22 mouse cellular contexts compared by ENCODE assay signal in genomic region chr5:118838421-118838820, GRCm38 (mm10).
DNase-seq lines count a peak whose midpoint lies in the region; ATAC-seq lines count a peak whose summit lies in the region.
"Had no signal": no experiment of that assay in that cellular context is flagged by ENCODE, and none has a peak within 500 bp of the region (broad histone marks: within the 10 kb centered on the region; RNA-seq: fewer than 3 reads in every experiment).

No protein-coding gene starts in this region.

- no peak overlapping the region for H3K4me2 ChIP-seq in intestine, embryonic 16.5 days (ENCODE audit: low read depth, low read length)
- H3K4me2 ChIP-seq: embryonic facial prominence, embryonic 13.5 days; forebrain, embryonic 12.5 days; heart, embryonic 11.5 days; heart, embryonic 15.5 days; hindbrain, embryonic 14.5 days had no signal

- no peak overlapping the region for H3K4me3 ChIP-seq in heart, embryonic 10.5 days
- no peak overlapping the region for H3K4me3 ChIP-seq in intestine, embryonic 16.5 days (ENCODE audit: low read length)
- H3K4me3 ChIP-seq: embryonic facial prominence, embryonic 13.5 days; forebrain, embryonic 12.5 days; heart, embryonic 15.5 days; hindbrain, embryonic 10.5 days had no signal

- DNase-seq in heart, embryonic 10.5 days (ENCODE audit: low spot score), result no peak
- DNase-seq in heart, postnatal 25 days (ENCODE audit: low spot score), result no peak
- DNase-seq in adrenal gland, adult 8-10 months, result peak; percentile 49
- DNase-seq in adrenal gland, postnatal 25 days, result peak; percentile 38
- DNase-seq in thymus, adult 18-20 months, result no peak
- DNase-seq in natural killer cell, adult 2 months (ENCODE audit: low spot score in 2 of 2), result no peak
- DNase-seq in cerebellum, postnatal 25 days, result no peak
- DNase-seq: cerebellum, adult 11 months; cerebellum, adult 8-10 months; cerebellum, postnatal 36 days; gastrocnemius, postnatal 10 days; heart, adult 18-20 months; heart, postnatal 14 days; kidney, adult 11 months had no signal

- 30% methylated on average over 7 of the region's 7 CpGs for WGBS in heart, embryonic 10.5 days
- WGBS in intestine, embryonic 16.5 days, result 53% methylated on average over 7 of the region's 7 CpGs

- no peaks in the 10 kb centered on the region for H3K9me3 ChIP-seq in heart, embryonic 10.5 days
- no peaks in the 10 kb centered on the region for H3K9me3 ChIP-seq in intestine, embryonic 16.5 days (ENCODE audit: control insufficient read depth, low read length)
- H3K9me3 ChIP-seq: embryonic facial prominence, embryonic 13.5 days; forebrain, embryonic 12.5 days; heart, embryonic 15.5 days; hindbrain, embryonic 10.5 days had no signal

- ATAC-seq in intestine, embryonic 16.5 days, result peak; percentile 61
- ATAC-seq: forebrain, embryonic 16.5 days had no signal

- H3K36me3 ChIP-seq in heart, embryonic 10.5 days, result no peaks in the 10 kb centered on the region
- no peaks in the 10 kb centered on the region for H3K36me3 ChIP-seq in intestine, embryonic 16.5 days (ENCODE audit: control insufficient read depth, insufficient read depth, low read length)
- H3K36me3 ChIP-seq: embryonic facial prominence, embryonic 13.5 days; forebrain, embryonic 12.5 days; heart, embryonic 15.5 days; hindbrain, embryonic 10.5 days had no signal

- 0 out of 2 replicates have a peak, but pooled peaks cover 5% of the 10 kb centered on the region for H3K27me3 ChIP-seq in heart, embryonic 10.5 days (ENCODE audit: insufficient read depth, poor library complexity, severe bottlenecking)
- H3K27me3 ChIP-seq in intestine, embryonic 16.5 days (replicated peaks; ENCODE audit: control insufficient read depth, insufficient read depth, low read length), result no peaks in the 10 kb centered on the region
- H3K27me3 ChIP-seq: embryonic facial prominence, embryonic 13.5 days; heart, embryonic 15.5 days had no signal

- no peak overlapping the region for H3K9ac ChIP-seq in intestine, embryonic 16.5 days (ENCODE audit: low read depth, low read length)
- H3K9ac ChIP-seq: embryonic facial prominence, embryonic 13.5 days; forebrain, embryonic 12.5 days; heart, embryonic 15.5 days; hindbrain, embryonic 14.5 days had no signal

- H3K27ac ChIP-seq in heart, embryonic 10.5 days, result 0 out of 2 replicates have a peak overlapping the region, but pooled peaks have one; percentile 24
- no peak overlapping the region for H3K27ac ChIP-seq in intestine, embryonic 16.5 days (ENCODE audit: low read length)
- H3K27ac ChIP-seq: embryonic facial prominence, embryonic 13.5 days; forebrain, embryonic 12.5 days; heart, embryonic 15.5 days; hindbrain, embryonic 10.5 days; hindbrain, embryonic 14.5 days had no signal

- intact Hi-C loops in heart, postnatal 25 days (cut with DNase I), result no loop called here

- H3K4me1 ChIP-seq in heart, embryonic 10.5 days, result peaks cover 40% of the 10 kb centered on the region
- 0 out of 2 replicates have a peak, but pooled peaks cover 3% of the 10 kb centered on the region for H3K4me1 ChIP-seq in intestine, embryonic 16.5 days (ENCODE audit: control insufficient read depth, insufficient read depth, low read length)
- H3K4me1 ChIP-seq: forebrain, embryonic 12.5 days; heart, embryonic 15.5 days; hindbrain, embryonic 10.5 days had no signal

Comparison
In these comparisons a context has a peak if more than half of its experiments do, and no peak if none do; other contexts are left out.
1. DNase-seq: peak in adrenal gland, adult 8-10 months (single experiment) and adrenal gland, postnatal 25 days (single experiment); none in heart, embryonic 10.5 days (single experiment), heart, postnatal 25 days (single experiment), thymus, adult 18-20 months (0 of 2), natural killer cell, adult 2 months (0 of 2) and cerebellum, postnatal 25 days (0 of 2).